Mouse (Mus musculus): ENCODE measurements around the gene Nos2.

DNA sequence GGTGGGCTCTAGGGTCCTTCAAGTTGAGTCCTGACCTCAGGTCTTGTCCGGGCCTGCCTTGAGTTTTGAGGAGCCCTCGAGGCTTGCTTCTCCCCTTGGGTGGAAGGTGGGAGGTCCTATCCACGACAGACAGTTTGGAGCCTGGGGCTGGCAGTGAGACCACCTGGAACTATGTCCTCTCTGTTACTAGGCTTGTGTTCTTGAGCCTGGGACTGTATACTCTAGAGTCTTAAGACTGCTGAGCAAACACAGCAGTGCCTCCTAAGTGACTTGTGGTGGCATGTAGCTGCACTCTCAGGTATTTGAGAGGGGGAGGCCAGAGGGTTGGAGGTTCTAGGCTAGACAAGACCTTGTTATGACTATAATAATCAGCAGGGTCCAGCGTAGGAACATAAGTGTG, 14.1 kb downstream of the Nos2 start:
- no peak for TF ChIP-seq GATA1 (IDR thresholded peaks at IDR 0.05; ENCODE audit: low read length)
- TF ChIP-seq TAL1 (IDR thresholded peaks at IDR 0.05; ENCODE audit: low read length): no peak
